In the genomic region with DNA sequence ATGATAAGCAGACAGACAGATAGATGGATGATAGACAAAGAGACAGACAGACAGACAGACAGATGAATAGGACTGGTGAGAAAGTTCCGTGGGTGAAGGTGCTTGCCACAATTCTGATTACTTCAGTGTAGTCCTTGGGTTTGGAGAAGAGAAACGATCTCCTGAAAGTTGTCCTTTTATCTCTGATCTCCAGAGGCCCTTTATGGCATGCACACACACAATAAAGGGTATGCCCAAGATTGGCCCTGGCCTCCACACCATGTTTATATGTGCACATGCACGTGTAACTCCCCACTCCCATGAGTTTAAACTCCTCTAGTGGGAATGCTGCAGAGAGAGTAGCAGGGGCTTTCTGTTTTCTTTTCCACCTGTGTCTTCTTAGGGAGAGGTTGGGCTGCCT, we compare ENCODE assay signal across 15 mouse cellular contexts.
"Had no signal": no experiment of that assay in that cellular context is flagged by ENCODE, and none has a peak within 500 bp of the region (broad histone marks: within the 10 kb centered on the region; RNA-seq: fewer than 3 reads in every experiment).

No protein-coding gene starts in this region.

- H3K27ac ChIP-seq: kidney, embryonic 15.5 days; left cerebral cortex, adult 2 months; liver, embryonic 14.5 days; midbrain, embryonic 13.5 days; stomach, postnatal 0 days had no signal

- H3K4me3 ChIP-seq: kidney, embryonic 15.5 days; left cerebral cortex, adult 2 months; midbrain, embryonic 13.5 days had no signal

- H3K9me3 ChIP-seq: kidney, embryonic 15.5 days; midbrain, embryonic 13.5 days had no signal

- H3K4me2 ChIP-seq: kidney, embryonic 15.5 days; midbrain, embryonic 13.5 days had no signal

- DNase-seq: kidney, adult 11 months; kidney, adult 8-10 months; kidney, postnatal 10 days; kidney, postnatal 36 days; layer of hippocampus, postnatal 36 days; lung, adult 2 months; lung, postnatal 36 days; thymus, adult 2 months; thymus, postnatal 14 days; thymus, postnatal 4 days had no signal

- H3K27me3 ChIP-seq: kidney, embryonic 15.5 days; midbrain, embryonic 13.5 days had no signal

- H3K9ac ChIP-seq: kidney, embryonic 15.5 days; liver, embryonic 14.5 days; midbrain, embryonic 13.5 days had no signal

- ATAC-seq: midbrain, embryonic 13.5 days had no signal
